Mouse (Mus musculus) heart, postnatal 0 days (tissue): ENCODE data around the gene Foxp1. TPM values are rescaled to one million over a fixed set of nuclear protein-coding genes. Genes with fewer than 3 reads are reported as not detected.

Source experiments
- ATAC-seq: fragments of 200-750 bp; cut with Nextera tagmentation; 2 replicates; pipeline ENCODE4 v1.8.0; 2017; ENCODE audit warnings: low read depth, moderate number of reproducible peaks, moderate library complexity; ENCODE audit not compliant: insufficient read depth
- DNase-seq: peaks from one replicate; pipeline ENCODE4 v3.0.0-alpha.2; 2016; ENCODE audit warnings: low spot score
- H3K27ac ChIP-seq: fragments of 300-500 bp; sonication (generic); 2 replicates; pipeline ENCODE4 v1.5.1; 2014; ENCODE audit warnings: low read depth, mild to moderate bottlenecking
- H3K27me3 ChIP-seq: fragments of 300-500 bp; sonication (generic); 2 replicates; pipeline ENCODE4 v1.6.1; 2014; ENCODE audit warnings: low read length, mixed read lengths; ENCODE audit not compliant: control insufficient read depth, insufficient read depth
- H3K36me3 ChIP-seq: fragments of 300-500 bp; sonication (generic); replicated peaks from 2 replicates; pipeline ENCODE4 v1.6.1; 2014; ENCODE audit warnings: low read length, mixed read lengths; ENCODE audit not compliant: control insufficient read depth, insufficient read depth
- H3K4me1 ChIP-seq: fragments of 300-500 bp; sonication (generic); 2 replicates; pipeline ENCODE4 v1.6.1; 2014; ENCODE audit warnings: antibody characterized with exemption; ENCODE audit not compliant: control insufficient read depth, insufficient read depth
- H3K4me2 ChIP-seq: fragments of 300-500 bp; sonication (generic); 2 replicates; pipeline ENCODE4 v1.6.1; 2014; ENCODE audit warnings: low read depth, mild to moderate bottlenecking, low read length, moderate library complexity
- H3K4me3 ChIP-seq: fragments of 300-500 bp; sonication (generic); 2 replicates; pipeline ENCODE4 v1.5.1; 2014; ENCODE audit warnings: low read depth, low read length
- H3K9ac ChIP-seq: fragments of 300-500 bp; sonication (generic); replicated peaks from 2 replicates; pipeline ENCODE4 v1.6.1; 2014; ENCODE audit warnings: low read depth, low read length, mixed read lengths
- H3K9me3 ChIP-seq: fragments of 300-500 bp; sonication (generic); replicated peaks from 2 replicates; pipeline ENCODE4 v1.6.1; 2016; ENCODE audit warnings: low read length; ENCODE audit not compliant: control insufficient read depth
- CTCF ChIP-seq: IDR thresholded peaks from 2 replicates; pipeline ENCODE4 v1.5.1; 2016; ENCODE audit warnings: antibody characterized with exemption, control low read depth, low read depth
- EP300 ChIP-seq: IDR thresholded peaks from 2 replicates; pipeline ENCODE4 v1.6.1; 2016; ENCODE audit warnings: antibody characterized with exemption, low read depth
- WGBS: fragments of 180-500 bp; shearing (Covaris S2); extraction: QIAGEN DNeasy Blood & Tissue Kit; methylation state at CpG from one replicate; pipeline ENCODE4 v1.1.7; 2014; 5-methylcytosine and 5-hydroxymethylcytosine counted together
- polyA plus RNA-seq: library from polyadenylated mRNA; unstranded; fragments of >200 nt; fragmentation: Nextera tagmentation; extraction: Ambion mirVana; gene quantifications from 2 replicates; pipeline ENCODE4 v1.2.1, GENCODE M21; 2015
- total RNA-seq: library from RNA; depleted of rRNA; stranded (reverse); fragments of >200 nt; gene quantifications from 2 replicates; pipeline ENCODE4 v1.2.3, GENCODE M21; 2014; ENCODE audit warnings: low replicate concordance

Gene Foxp1
- total and polyA plus RNA-seq, 2 experiments from 2014 or later, result 40.7 to 88.1 TPM

GRCm38 (mm10) chr6:99093208-99093607, 429.3 kb downstream of the Foxp1 start:
- WGBS, result 34% methylated on average over 5 of the region's 5 CpGs
- Histone ChIP-seq H3K27ac (peak overlapping the region; percentile 97), H3K9ac (no peak overlapping the region), H3K9me3 (no peaks in the 10 kb centered on the region), H3K4me2 (peak overlapping the region; percentile 5; the same call in 1 of the 2 replicates), H3K36me3 (no peaks in the 10 kb centered on the region), H3K4me1 (peaks cover 28% of the 10 kb centered on the region), H3K27me3 (no peaks in the 10 kb centered on the region), H3K4me3 (no peak overlapping the region)
- DNase-seq (no peak), ATAC-seq (no peak)
- no peak for TF ChIP-seq EP300
- TF ChIP-seq CTCF, result no peak

GRCm38 (mm10) chr6:99091799-99092198, 430.7 kb downstream of the Foxp1 start:
- Histone ChIP-seq H3K4me2 (no peak overlapping the region), H3K27ac (no peak overlapping the region), H3K9ac (no peak overlapping the region), H3K4me1 (peaks cover 28% of the 10 kb centered on the region), H3K27me3 (no peaks in the 10 kb centered on the region), H3K36me3 (no peaks in the 10 kb centered on the region), H3K9me3 (no peaks in the 10 kb centered on the region), H3K4me3 (no peak overlapping the region)
- ATAC-seq, result no peak
- WGBS, result 87% methylated on average over 2 of the region's 2 CpGs
- TF ChIP-seq EP300, result no peak
- TF ChIP-seq CTCF, result no peak
- DNase-seq, result no peak

- TF ChIP-seq EP300, result no peak
- no peak for TF ChIP-seq CTCF
- DNase-seq, result no peak
- WGBS, result 47% methylated on average over 7 of the region's 7 CpGs
- Histone ChIP-seq H3K9me3 (no peaks in the 10 kb centered on the region), H3K4me3 (no peak overlapping the region), H3K4me2 (no peak overlapping the region), H3K4me1 (peaks cover 16% of the 10 kb centered on the region), H3K27ac (no peak overlapping the region; the same call in 1 of the 2 replicates), H3K27me3 (no peaks in the 10 kb centered on the region), H3K36me3 (no peaks in the 10 kb centered on the region; the same call in 1 of the 2 replicates), H3K9ac (no peak overlapping the region)
- ATAC-seq, result no peak; the same call in 1 of the 2 replicates
Measured at GRCm38 (mm10) chr6:99087598-99087997, 434.9 kb downstream of the Foxp1 start.

GRCm38 (mm10) chr6:99084956-99085355, 437.6 kb downstream of the Foxp1 start:
- 79% methylated on average over 4 of the region's 4 CpGs for whole genome bisulfite sequencing
- Histone ChIP-seq H3K27me3 (no peaks in the 10 kb centered on the region), H3K9me3 (no peaks in the 10 kb centered on the region), H3K36me3 (no peaks in the 10 kb centered on the region; the same call in 1 of the 2 replicates), H3K27ac (no peak overlapping the region), H3K9ac (no peak overlapping the region), H3K4me3 (no peak overlapping the region), H3K4me2 (no peak overlapping the region), H3K4me1 (peaks cover 21% of the 10 kb centered on the region)
- DNase-seq (no peak), ATAC-seq (no peak)
- TF ChIP-seq EP300, result no peak
- TF ChIP-seq CTCF, result no peak

GRCm38 (mm10) chr6:99081259-99081658, 441.3 kb downstream of the Foxp1 start:
- H3K4me2 ChIP-seq, result peak overlapping the region; percentile 20
- peaks cover under 1% of the 10 kb centered on the region; the same call in 1 of the 2 replicates for H3K36me3 ChIP-seq
- peaks cover 21% of the 10 kb centered on the region for H3K4me1 ChIP-seq
- H3K27ac ChIP-seq, result 0 out of 2 replicates have a peak overlapping the region, but pooled peaks have one; percentile 26
- H3K9ac ChIP-seq, result no peak overlapping the region
- DNase-seq (peak; percentile 49), ATAC-seq (peak; percentile 51; the same call in 1 of the 2 replicates)
- H3K27me3 ChIP-seq, result no peaks in the 10 kb centered on the region
- TF ChIP-seq EP300 (no peak), CTCF (no peak)
- no peak overlapping the region for H3K4me3 ChIP-seq
- no peaks in the 10 kb centered on the region for H3K9me3 ChIP-seq
- 22% methylated on average over 5 of the region's 5 CpGs for WGBS
